Mouse (Mus musculus): Measurements from ENCODE around the gene Sept3.

Gene Sept3

DNA sequence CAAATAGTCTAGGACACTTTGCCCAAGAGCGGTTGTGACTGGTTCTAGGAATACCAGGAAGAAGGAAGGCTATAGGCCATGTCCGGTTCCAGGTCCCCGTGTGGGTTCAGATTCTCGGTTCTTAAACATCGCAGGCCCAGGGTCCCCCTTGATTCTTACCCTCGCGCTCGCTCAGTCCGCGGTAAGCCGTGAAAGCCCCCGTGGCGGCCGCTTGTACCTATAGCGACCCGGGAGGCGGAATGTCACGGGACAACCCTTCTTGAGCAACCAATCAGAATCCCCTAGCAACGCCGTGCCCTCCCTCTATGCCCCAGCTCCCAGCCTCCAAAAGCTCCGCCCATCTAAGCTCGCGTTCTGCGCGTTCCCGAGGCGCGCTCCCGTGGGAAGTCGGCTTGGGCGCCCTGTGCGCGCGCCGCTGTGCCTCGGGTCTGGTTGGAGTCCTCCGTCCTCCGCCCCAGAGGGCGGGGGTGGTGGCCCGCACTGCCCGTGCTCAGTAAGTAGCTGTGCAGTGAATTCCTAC is 64.0 kb downstream of the Sept3 start, which contains the start of the genes Naga, Pheta2 and Smdt1:
Gene Naga (minus strand): TSS at position 333 of the 520 bp plus-strand sequence.
Gene Pheta2 (plus strand): TSS at position 350 of the 520 bp plus-strand sequence.
Gene Smdt1 (plus strand): TSS at position 367 of the 520 bp plus-strand sequence.
- peak; percentile 89 for ATAC-seq (ENCODE audit: insufficient number of reproducible peaks, low FRiP score, low TSS enrichment)

- no peak for ATAC-seq (ENCODE audit: insufficient number of reproducible peaks, low FRiP score, low TSS enrichment)
These were observed 64.5 kb downstream of the Sept3 start for GRCm38 (mm10) chr15:82339150-82339549.

GRCm38 (mm10) chr15:82339634-82340254 is 65.1 kb downstream of the Sept3 start:
- ATAC-seq (ENCODE audit: insufficient number of reproducible peaks, low FRiP score, low TSS enrichment), result no peak

GRCm38 (mm10) chr15:82340414-82341035 is 65.8 kb downstream of the Sept3 start:
- no peak for ATAC-seq (ENCODE audit: insufficient number of reproducible peaks, low FRiP score, low TSS enrichment)

DNA sequence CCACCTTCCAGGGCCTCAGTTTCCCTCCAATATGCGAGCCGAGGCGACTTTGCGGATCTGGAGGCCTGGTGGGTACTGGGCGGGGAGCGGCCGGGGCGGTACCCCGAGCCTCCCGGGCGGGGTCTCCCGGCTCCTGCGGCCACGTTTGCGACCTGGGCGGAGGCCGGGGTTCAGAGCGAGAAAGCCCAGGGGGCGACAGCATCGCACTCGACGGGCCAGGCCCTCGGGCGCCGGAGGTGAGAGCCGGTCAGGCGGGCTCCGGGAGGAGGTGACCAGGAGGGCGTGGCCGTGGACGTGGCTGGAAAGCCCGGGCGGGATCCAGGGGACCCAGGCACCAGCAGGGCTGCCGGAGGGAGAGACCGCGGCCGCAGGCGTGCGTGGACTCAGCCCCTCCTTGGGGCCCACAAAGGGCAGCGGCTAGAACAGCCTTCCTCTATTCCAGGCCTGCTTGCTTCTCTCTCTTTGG is 66.4 kb downstream of the Sept3 start:
- ATAC-seq (ENCODE audit: insufficient number of reproducible peaks, low FRiP score, low TSS enrichment), result no peak

GRCm38 (mm10) chr15:82341675-82342542 is 67.2 kb downstream of the Sept3 start:
- no peak for ATAC-seq (ENCODE audit: insufficient number of reproducible peaks, low FRiP score, low TSS enrichment)

DNA sequence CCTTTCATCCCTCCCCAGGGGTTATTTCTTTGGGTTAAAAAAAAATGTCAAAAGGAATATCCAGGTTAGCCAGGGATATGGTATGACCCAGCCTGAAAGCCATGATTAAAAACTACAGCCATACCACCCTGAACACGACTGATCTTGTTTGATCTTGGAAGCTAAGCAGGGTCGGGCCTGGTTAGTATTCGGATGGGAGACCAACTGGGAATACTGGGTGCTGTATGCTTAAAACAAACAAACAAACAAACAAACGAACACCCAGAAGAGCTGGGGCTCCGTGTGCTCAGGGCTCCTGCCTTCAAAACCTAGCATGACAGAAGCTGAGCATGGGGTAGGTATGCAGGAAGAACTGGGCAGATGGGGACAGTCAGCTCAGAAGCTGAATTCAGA is 67.8 kb downstream of the Sept3 start:
- ATAC-seq (ENCODE audit: insufficient number of reproducible peaks, low FRiP score, low TSS enrichment), result no peak

- no peak for ATAC-seq (ENCODE audit: insufficient number of reproducible peaks, low FRiP score, low TSS enrichment)
These were observed 68.9 kb downstream of the Sept3 start for GRCm38 (mm10) chr15:82343368-82344287.
